Mouse (Mus musculus): Measurements from ENCODE around the gene Vasn.
"Not testable (repeated sequence)": the region's sequence is repeated elsewhere in the genome, so short reads cannot be mapped to it uniquely, and the experiment has no call there.

Vasn gene

GRCm38 (mm10) chr16:4674091-4674490 is 34.4 kb downstream of the Vasn start:
- DNase-seq: no peak

- DNase-seq: no peak
Observed at GRCm38 (mm10) chr16:4676836-4677235, 37.1 kb downstream of the Vasn start.

GRCm38 (mm10) chr16:4678080-4678479 is 38.3 kb downstream of the Vasn start:
- no peak for DNase-seq

- DNase-seq: peak; percentile 91 to 96
Observed at GRCm38 (mm10) chr16:4679121-4680018, 39.6 kb downstream of the Vasn start, which contains the start of gene Coro7. Gene Coro7 (minus strand): TSS chr16:4679777.

GRCm38 (mm10) chr16:4680922-4681455 is 41.2 kb downstream of the Vasn start:
- not testable (repeated sequence) for DNase-seq

- DNase-seq: no peak
Observed at GRCm38 (mm10) chr16:4682628-4683179, 43.0 kb downstream of the Vasn start.

- no peak for DNase-seq
Observed at GRCm38 (mm10) chr16:4683193-4683580, 43.4 kb downstream of the Vasn start.

- DNase-seq: peak; percentile 96 to 99
Observed at GRCm38 (mm10) chr16:4683581-4684456, 44.1 kb downstream of the Vasn start.

GRCm38 (mm10) chr16:4684457-4684791 is 44.7 kb downstream of the Vasn start:
- no peak for DNase-seq

GRCm38 (mm10) chr16:4689371-4689770 is 49.6 kb downstream of the Vasn start:
- not testable (repeated sequence) for DNase-seq
